20 mouse cellular contexts compared by ENCODE assay signal in the genomic region with DNA sequence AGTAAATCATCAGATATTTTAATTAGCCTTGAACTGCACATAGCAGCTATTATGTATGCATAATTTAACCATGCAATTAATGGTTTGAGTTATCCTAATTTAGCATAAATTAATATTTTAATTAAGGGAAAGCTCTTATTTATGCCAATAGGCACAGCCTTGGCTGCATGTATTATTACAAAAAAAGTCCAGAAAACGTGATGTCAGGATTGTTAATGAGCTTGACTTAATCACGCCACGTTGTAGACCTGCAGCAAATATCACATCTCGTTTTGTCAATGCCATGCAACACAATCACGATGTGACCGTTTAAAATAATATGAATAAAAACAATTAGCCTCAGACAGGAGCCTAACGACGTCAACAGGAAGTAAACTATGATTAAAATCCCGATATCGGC.
DNase-seq lines count a peak whose midpoint lies in the region; ATAC-seq and TF ChIP-seq lines count a peak whose summit lies in the region.
"Had no signal": no experiment of that assay in that cellular context is flagged by ENCODE, and none has a peak within 500 bp of the region (broad histone marks: within the 10 kb centered on the region; RNA-seq: fewer than 3 reads in every experiment).

No protein-coding gene starts in this region.

- ATAC-seq in forebrain, embryonic 16.5 days: peak; percentile 43; the same call in 1 of the 2 replicates
- ATAC-seq: intestine, embryonic 15.5 days had no signal

- peak overlapping the region; percentile 7; the same call in 1 of the 2 replicates for H3K4me3 ChIP-seq in gastrocnemius, adult 2 months
- no peak overlapping the region for H3K4me3 ChIP-seq in forebrain, embryonic 16.5 days (replicated peaks; ENCODE audit: low read length)
- H3K4me3 ChIP-seq: embryonic facial prominence, embryonic 10.5 days; heart, embryonic 15.5 days; hindbrain, embryonic 10.5 days; intestine, embryonic 15.5 days had no signal

- 27% methylated on average over 10 of the region's 10 CpGs for whole genome bisulfite sequencing in forebrain, embryonic 16.5 days

- no peak for DNase-seq in gastrocnemius, adult 2 months
- DNase-seq in gastrocnemius, adult 18-20 months (ENCODE audit: low spot score): no peak
- DNase-seq in retina, postnatal 1 day: peak; percentile 29
- no peak for DNase-seq in retina, embryonic 14.5 days (ENCODE audit: low spot score)
- DNase-seq in ovary, postnatal 14 days (ENCODE audit: low spot score): no peak
- DNase-seq in embryo, embryonic 10.5 days (ENCODE audit: low spot score): no peak
- DNase-seq: adrenal gland, postnatal 14 days; cerebellum, adult 18-20 months; cerebellum, adult 9-11 months; cerebellum, postnatal 36 days; gastrocnemius, postnatal 10 days; heart, adult 18-20 months; heart, postnatal 14 days had no signal

- H3K9me3 ChIP-seq in forebrain, embryonic 16.5 days (ENCODE audit: control insufficient read depth, low read length): no peaks in the 10 kb centered on the region
- H3K9me3 ChIP-seq: embryonic facial prominence, embryonic 10.5 days; heart, embryonic 15.5 days; hindbrain, embryonic 10.5 days; intestine, embryonic 15.5 days had no signal

- peaks cover 2% of the 10 kb centered on the region; the same call in 1 of the 2 replicates for H3K4me1 ChIP-seq in forebrain, embryonic 16.5 days (replicated peaks; ENCODE audit: control insufficient read depth, insufficient read depth, low read length)
- H3K4me1 ChIP-seq: heart, embryonic 15.5 days; hindbrain, embryonic 10.5 days; intestine, embryonic 15.5 days had no signal

- H3K27ac ChIP-seq in gastrocnemius, adult 2 months: no peak overlapping the region
- H3K27ac ChIP-seq in forebrain, embryonic 16.5 days (ENCODE audit: low read length): no peak overlapping the region
- H3K27ac ChIP-seq: embryonic facial prominence, embryonic 10.5 days; heart, embryonic 15.5 days; hindbrain, embryonic 10.5 days; hindbrain, embryonic 14.5 days; intestine, embryonic 15.5 days had no signal

- H3K4me2 ChIP-seq in forebrain, embryonic 16.5 days (ENCODE audit: low read length): peak overlapping the region; percentile 14; the same call in 1 of the 2 replicates
- H3K4me2 ChIP-seq: heart, embryonic 11.5 days; heart, embryonic 15.5 days; hindbrain, embryonic 14.5 days; intestine, embryonic 15.5 days had no signal

- no peak for TF ChIP-seq CTCF in gastrocnemius, adult 2 months (IDR thresholded peaks at IDR 0.05)

- intact Hi-C loops in gastrocnemius, adult 2 months (cut with DNase I): no loop called here

- no peaks in the 10 kb centered on the region for H3K36me3 ChIP-seq in forebrain, embryonic 16.5 days (ENCODE audit: control insufficient read depth, insufficient read depth)
- H3K36me3 ChIP-seq: embryonic facial prominence, embryonic 10.5 days; heart, embryonic 15.5 days; hindbrain, embryonic 10.5 days; intestine, embryonic 15.5 days had no signal

- no peaks in the 10 kb centered on the region for H3K27me3 ChIP-seq in forebrain, embryonic 16.5 days (replicated peaks; ENCODE audit: control insufficient read depth, insufficient read depth, low read length)
- H3K27me3 ChIP-seq: heart, embryonic 15.5 days; intestine, embryonic 15.5 days had no signal

- no peak overlapping the region for H3K9ac ChIP-seq in forebrain, embryonic 16.5 days (replicated peaks; ENCODE audit: low read depth, low read length)
- H3K9ac ChIP-seq: heart, embryonic 15.5 days; hindbrain, embryonic 14.5 days; intestine, embryonic 15.5 days had no signal
